Mouse (Mus musculus) midbrain, embryonic 12.5 days (tissue): ENCODE measurements around the gene Slc44a5. TPM values are rescaled to one million over a fixed set of nuclear protein-coding genes. Genes with fewer than 3 reads are reported as not detected.
"Not testable (repeated sequence)": the region's sequence is repeated elsewhere in the genome, so short reads cannot be mapped to it uniquely, and the experiment has no call there.

ENCODE experiments used
- ATAC-seq: fragments of 200-750 bp; cut with Nextera tagmentation; 2 replicates; pipeline ENCODE4 v1.8.0; 2017; ENCODE audit warnings: low read depth, moderate TSS enrichment, moderate library complexity; ENCODE audit not compliant: low FRiP score
- H3K27ac ChIP-seq: fragments of 300-500 bp; sonication (generic); replicated peaks from 2 replicates; pipeline ENCODE4 v1.5.1; 2016; ENCODE audit warnings: mild to moderate bottlenecking
- H3K27me3 ChIP-seq: fragments of 300-500 bp; sonication (generic); 2 replicates; pipeline ENCODE4 v1.6.1; 2016; ENCODE audit warnings: mild to moderate bottlenecking
- H3K36me3 ChIP-seq: fragments of 300-500 bp; sonication (generic); 2 replicates; pipeline ENCODE4 v1.6.1; 2016
- H3K4me1 ChIP-seq: fragments of 300-500 bp; sonication (generic); 2 replicates; pipeline ENCODE4 v1.6.1; 2016
- H3K4me2 ChIP-seq: fragments of 300-500 bp; sonication (generic); replicated peaks from 2 replicates; pipeline ENCODE4 v1.6.1; 2016; ENCODE audit warnings: mild to moderate bottlenecking, moderate library complexity
- H3K4me3 ChIP-seq: fragments of 300-500 bp; sonication (generic); 2 replicates; pipeline ENCODE4 v1.5.1; 2016; ENCODE audit warnings: mild to moderate bottlenecking
- H3K9ac ChIP-seq: fragments of 300-500 bp; sonication (generic); replicated peaks from 2 replicates; pipeline ENCODE4 v1.6.1; 2016; ENCODE audit warnings: mild to moderate bottlenecking, moderate library complexity
- H3K9me3 ChIP-seq: fragments of 300-500 bp; sonication (generic); 2 replicates; pipeline ENCODE4 v1.6.1; 2016; ENCODE audit warnings: mild to moderate bottlenecking
- WGBS: fragments of 180-500 bp; shearing (Covaris S2); methylation state at CpG from one replicate; pipeline ENCODE4 v1.1.7; 2016; 5-methylcytosine and 5-hydroxymethylcytosine counted together
- polyA plus RNA-seq: library from polyadenylated mRNA; unstranded; fragments of >200 nt; fragmentation: Nextera tagmentation; extraction: Ambion mirVana; gene quantifications from 2 replicates; pipeline ENCODE4 v1.2.1, GENCODE M21; 2016

Slc44a5 gene
- polyA plus RNA-seq, 1 experiment from 2014 or later, result 6.1 TPM

DNA sequence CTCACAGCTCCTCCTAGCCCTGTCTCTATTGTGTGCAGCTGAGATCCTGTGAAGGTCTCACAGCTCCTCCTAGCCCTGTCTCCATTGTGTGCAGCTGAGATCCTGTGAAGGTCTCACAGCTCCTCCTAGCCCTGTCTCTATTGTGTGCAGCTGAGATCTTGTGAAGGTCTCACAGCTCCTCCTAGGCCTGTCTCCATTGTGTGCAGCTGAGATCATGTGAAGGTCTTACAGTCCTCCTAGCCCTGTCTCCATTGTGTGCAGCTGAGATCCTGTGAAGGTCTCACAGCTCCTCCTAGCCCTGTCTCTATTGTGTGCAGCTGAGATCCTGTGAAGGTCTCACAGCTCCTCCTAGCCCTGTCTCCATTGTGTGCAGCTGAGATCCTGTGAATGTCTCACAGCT is 98.8 kb downstream of the Slc44a5 start:
- not testable (repeated sequence) for H3K4me1 ChIP-seq, H3K27me3 ChIP-seq, H3K9me3 ChIP-seq

DNA sequence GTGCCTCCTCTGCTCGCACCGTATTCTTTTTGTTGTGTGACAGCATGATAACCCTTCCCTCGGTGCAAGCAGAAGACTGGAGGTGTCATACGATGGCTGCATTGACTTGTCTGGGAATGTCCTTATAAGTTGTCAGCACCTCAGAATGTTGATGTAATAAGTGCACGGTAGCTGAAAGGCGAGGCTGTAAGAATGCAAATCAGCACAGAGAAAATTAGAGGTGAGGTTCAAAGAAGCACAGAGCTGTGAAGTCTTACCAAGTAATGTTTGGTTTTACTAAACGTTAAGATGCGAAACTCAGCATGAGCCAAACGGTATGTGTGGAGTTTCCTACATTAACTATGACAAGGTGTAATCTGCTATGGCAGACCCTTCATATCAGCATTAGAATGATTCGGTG is 102.5 kb downstream of the Slc44a5 start:
- Histone ChIP-seq H3K9ac (no peak overlapping the region), H3K27ac (no peak overlapping the region), H3K4me2 (no peak overlapping the region), H3K36me3 (no peaks in the 10 kb centered on the region), H3K27me3 (no peaks in the 10 kb centered on the region), H3K4me1 (peaks cover under 1% of the 10 kb centered on the region; the same call in 1 of the 2 replicates), H3K4me3 (no peak overlapping the region), H3K9me3 (no peaks in the 10 kb centered on the region)
- no peak for ATAC-seq
- WGBS, result 86% methylated on average over 10 of the region's 10 CpGs

More for the DNA sequence above, 98.8 kb downstream of the Slc44a5 start:
- H3K27ac ChIP-seq, H3K4me3 ChIP-seq, H3K9ac ChIP-seq, H3K4me2 ChIP-seq, ATAC-seq, H3K36me3 ChIP-seq: not testable (repeated sequence)

DNA sequence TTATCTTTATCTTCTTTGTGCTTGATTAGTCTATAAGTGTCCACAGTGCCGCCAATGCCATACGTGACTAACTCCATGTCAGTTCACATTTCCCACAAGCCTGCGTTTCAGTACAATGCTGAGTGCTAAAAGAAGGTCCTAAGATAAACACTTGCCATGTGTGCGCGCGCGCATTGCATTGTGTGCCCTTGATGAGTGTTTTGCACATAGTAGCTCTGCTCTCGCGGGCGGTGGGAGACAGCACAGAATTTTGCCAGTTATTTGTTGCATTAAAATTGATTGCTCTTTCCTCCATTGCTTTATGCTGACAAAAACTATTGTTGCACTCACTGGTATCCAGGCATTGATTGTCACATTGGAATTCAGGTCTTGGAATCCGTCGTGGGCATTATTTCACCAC is 108.5 kb downstream of the Slc44a5 start:
- Histone ChIP-seq H3K9me3 (no peaks in the 10 kb centered on the region), H3K36me3 (no peaks in the 10 kb centered on the region), H3K4me2 (peak overlapping the region; percentile 23), H3K27ac (peak overlapping the region; percentile 40; the same call in 1 of the 2 replicates), H3K27me3 (no peaks in the 10 kb centered on the region), H3K4me3 (no peak overlapping the region), H3K4me1 (peaks cover 22% of the 10 kb centered on the region), H3K9ac (no peak overlapping the region)
- WGBS, result 43% methylated on average over 12 of the region's 12 CpGs
- peak; percentile 54 for ATAC-seq

DNA sequence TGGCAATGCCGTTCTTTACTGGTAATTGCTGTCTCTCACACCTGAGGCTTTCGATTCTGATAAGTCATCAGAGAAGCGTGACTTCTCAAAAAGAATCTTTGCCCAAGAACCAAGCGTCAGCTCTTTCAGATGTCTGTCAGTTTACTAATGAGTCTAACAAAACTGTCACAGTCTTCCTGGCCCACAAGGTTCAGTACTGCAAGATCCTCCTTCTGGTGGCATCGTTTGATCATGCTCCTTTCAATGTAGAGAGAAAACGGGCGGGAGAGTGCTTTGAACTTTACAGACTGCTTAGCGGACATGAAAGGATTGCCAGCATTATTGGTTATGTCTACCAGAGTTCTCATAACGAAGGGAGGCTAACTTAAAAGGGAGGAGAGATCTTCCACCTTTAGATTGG is 109.0 kb downstream of the Slc44a5 start:
- H3K4me3 ChIP-seq, result no peak overlapping the region
- 27% methylated on average over 9 of the region's 9 CpGs for WGBS

DNA sequence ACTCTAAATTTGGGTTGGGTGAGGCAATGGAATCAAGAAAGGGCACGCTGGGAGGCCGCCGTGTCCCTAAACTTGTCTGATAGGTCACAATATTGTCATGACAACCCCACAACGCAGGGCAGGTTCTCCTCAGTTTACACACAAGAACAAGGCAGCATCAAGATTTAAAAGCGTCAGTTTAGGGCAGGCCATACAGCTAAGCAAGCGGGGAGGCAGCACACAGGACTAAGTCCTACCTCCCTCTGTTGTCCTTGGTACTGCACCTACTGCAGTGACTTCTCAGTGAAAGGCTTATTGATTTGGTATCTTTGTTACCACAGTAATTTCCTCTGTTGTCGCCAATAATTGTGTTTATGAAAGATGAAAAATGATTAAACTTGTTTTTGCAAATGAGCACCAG is 109.7 kb downstream of the Slc44a5 start:
- Histone ChIP-seq H3K9ac (no peak overlapping the region), H3K4me3 (no peak overlapping the region), H3K27me3 (no peaks in the 10 kb centered on the region), H3K36me3 (no peaks in the 10 kb centered on the region), H3K27ac (no peak overlapping the region), H3K4me1 (peaks cover 22% of the 10 kb centered on the region), H3K9me3 (no peaks in the 10 kb centered on the region), H3K4me2 (no peak overlapping the region)
- WGBS, result 60% methylated on average over 7 of the region's 7 CpGs
- peak; percentile 39; the same call in 1 of the 2 replicates for ATAC-seq

More for the DNA sequence above, 109.0 kb downstream of the Slc44a5 start:
- Histone ChIP-seq H3K27me3 (no peaks in the 10 kb centered on the region), H3K27ac (no peak overlapping the region; the same call in 1 of the 2 replicates), H3K4me1 (peaks cover 22% of the 10 kb centered on the region), H3K4me2 (peak overlapping the region; percentile 23; the same call in 1 of the 2 replicates), H3K9ac (no peak overlapping the region), H3K36me3 (no peaks in the 10 kb centered on the region), H3K9me3 (no peaks in the 10 kb centered on the region)
- peak; percentile 48 for ATAC-seq

DNA sequence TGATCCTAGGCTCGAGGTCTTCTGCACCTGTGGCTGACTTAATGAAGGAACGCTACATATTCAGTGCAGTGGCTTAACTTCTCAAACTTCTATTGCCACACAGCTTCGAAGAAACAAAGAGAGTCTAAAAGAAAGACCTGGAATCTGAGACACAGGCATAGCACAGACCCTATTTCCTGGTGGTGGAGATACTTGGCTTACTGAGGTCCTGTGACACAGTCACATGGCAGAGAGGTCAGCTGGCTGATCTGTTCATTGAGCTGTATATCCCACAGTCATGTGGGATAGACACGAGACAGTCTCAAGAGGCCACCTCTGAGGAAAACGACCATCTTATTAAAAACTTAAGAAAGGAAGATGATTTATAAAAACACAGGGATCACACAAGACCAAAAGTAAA is 116.8 kb downstream of the Slc44a5 start:
- H3K27me3 ChIP-seq, result no peaks in the 10 kb centered on the region
- H3K36me3 ChIP-seq, result no peaks in the 10 kb centered on the region
- no peak overlapping the region for H3K4me2 ChIP-seq
- ATAC-seq, result no peak
- H3K9ac ChIP-seq, result no peak overlapping the region
- H3K4me3 ChIP-seq, result no peak overlapping the region
- H3K9me3 ChIP-seq, result no peaks in the 10 kb centered on the region
- WGBS, result 77% methylated on average over 5 of the region's 5 CpGs
- no peak overlapping the region for H3K27ac ChIP-seq
- H3K4me1 ChIP-seq, result no peaks in the 10 kb centered on the region

DNA sequence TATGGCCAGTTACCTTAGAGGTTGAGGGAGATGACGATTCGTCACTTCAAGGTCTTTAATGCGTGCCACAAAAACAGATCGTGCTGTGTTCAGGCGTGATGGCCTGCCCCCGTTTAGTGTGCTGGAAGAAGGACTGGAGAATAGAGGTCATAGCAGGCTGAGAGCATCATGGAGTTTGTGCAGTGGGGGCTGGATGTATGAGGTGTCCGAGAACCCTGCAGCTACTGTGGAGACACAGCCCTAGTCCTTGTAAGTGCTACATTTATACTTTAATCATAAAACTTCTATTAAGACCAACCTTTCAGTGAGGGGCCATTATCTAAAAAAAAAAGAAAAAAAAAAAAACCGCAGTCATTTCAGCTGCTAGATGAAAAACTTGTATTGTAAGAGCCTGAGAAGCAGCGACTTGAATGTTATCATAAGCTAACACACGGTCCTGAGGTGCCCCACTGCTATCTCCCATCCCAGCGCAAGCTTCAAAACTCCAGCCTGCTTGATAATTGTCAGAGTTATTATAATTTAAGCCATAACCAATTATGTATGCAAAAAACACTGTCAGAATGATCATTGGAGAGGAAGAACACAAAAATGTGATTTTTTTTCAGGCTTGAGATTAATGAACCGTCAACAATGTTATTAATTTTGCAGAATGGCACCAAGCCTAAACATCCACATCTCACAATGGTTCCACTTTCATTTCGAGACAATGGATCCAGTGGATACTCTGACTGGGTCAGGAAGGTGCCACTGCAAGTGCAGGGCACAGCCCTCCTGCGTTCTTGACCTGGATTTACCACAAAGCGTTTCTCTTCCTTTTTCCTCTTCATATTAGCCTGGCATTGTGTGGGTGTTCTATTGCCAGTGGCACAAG is 118.5 kb downstream of the Slc44a5 start:
- Histone ChIP-seq H3K27ac (no peak overlapping the region), H3K9me3 (no peaks in the 10 kb centered on the region), H3K36me3 (no peaks in the 10 kb centered on the region), H3K27me3 (no peaks in the 10 kb centered on the region), H3K9ac (no peak overlapping the region), H3K4me3 (no peak overlapping the region), H3K4me1 (no peaks in the 10 kb centered on the region), H3K4me2 (no peak overlapping the region)
- 0 out of 2 replicates have a peak, but pooled peaks have one; percentile 41 for ATAC-seq
- WGBS, result 86% methylated on average over 15 of the region's 15 CpGs

DNA sequence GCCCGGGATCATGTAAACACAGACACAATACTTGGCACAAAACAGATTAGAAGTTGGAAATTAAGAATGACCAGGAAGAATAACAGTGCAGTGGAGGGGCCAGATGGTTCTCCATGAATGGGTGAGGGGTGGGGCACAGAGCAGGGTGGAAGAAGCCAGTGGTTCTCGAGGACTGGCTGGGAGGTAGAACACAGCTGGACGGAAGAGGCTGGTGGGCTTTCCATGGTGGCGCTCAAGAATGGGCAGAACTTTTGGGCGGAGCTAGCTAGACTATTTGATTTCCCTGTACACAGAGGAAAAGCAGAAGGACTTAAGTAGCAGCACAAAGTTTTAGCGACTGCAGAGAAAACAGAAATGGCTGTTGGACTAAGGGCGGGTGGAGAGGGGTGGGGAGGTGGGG is 119.2 kb downstream of the Slc44a5 start:
- Histone ChIP-seq H3K36me3 (no peaks in the 10 kb centered on the region), H3K4me1 (no peaks in the 10 kb centered on the region), H3K4me2 (no peak overlapping the region), H3K9ac (no peak overlapping the region), H3K27ac (no peak overlapping the region), H3K27me3 (no peaks in the 10 kb centered on the region), H3K4me3 (no peak overlapping the region), H3K9me3 (no peaks in the 10 kb centered on the region)
- WGBS, result 51% methylated on average over 7 of the region's 7 CpGs
- ATAC-seq, result no peak

DNA sequence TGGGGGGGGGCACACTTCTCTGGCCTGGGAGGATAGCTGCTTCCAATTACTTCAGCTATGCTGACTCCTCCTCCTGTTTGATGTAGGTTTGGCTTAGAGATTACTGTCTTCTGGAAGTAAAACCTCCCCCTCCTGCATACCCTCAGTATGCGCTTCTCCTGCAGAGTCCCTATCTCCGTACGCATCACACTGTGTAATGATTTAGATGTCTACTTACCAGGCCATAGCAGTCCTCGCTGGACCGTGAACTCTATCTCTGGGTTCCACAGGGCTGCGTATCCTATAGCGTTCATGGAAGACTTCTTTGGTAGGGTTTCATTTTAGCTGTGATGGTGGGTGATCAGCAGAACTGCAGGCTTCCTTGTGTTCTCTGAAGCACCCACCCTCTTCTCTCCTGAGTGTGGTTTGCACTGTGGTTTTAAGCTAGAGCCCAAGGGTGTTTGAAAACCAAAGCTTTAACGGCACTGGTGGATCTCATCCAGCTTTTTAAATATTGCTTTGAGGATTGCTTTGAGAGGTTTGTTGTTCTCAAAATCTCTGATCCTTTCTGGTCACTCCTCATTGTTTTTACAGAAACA is 120.6 kb downstream of the Slc44a5 start:
- no peak overlapping the region for H3K27ac ChIP-seq
- WGBS, result 65% methylated on average over 8 of the region's 8 CpGs
- no peaks in the 10 kb centered on the region for H3K36me3 ChIP-seq
- H3K9me3 ChIP-seq, result no peaks in the 10 kb centered on the region
- H3K4me1 ChIP-seq, result no peaks in the 10 kb centered on the region
- no peaks in the 10 kb centered on the region for H3K27me3 ChIP-seq
- no peak overlapping the region for H3K9ac ChIP-seq
- H3K4me3 ChIP-seq, result no peak overlapping the region
- no peak for ATAC-seq
- no peak overlapping the region for H3K4me2 ChIP-seq

DNA sequence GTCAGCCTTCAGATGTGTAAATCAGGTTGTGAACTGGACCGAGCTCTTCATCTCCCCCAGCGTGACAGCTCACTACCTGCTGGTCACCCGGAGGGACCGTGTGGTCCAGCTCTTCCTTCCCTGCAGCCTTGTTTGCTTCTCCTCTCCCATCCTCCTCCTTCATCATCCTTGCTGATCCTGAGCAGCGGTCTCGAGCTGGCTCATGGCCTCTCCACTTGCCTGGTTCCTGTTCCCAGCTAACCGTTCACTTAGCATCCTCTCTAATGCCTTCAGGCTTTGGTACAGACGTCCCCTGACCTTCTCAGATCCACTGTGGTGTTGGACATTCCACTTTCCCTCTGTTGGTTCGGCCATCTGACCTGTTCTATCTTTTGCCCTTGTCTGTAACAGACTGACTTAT is 128.4 kb downstream of the Slc44a5 start:
- ATAC-seq, result no peak
- Histone ChIP-seq H3K9me3 (no peaks in the 10 kb centered on the region), H3K4me2 (no peak overlapping the region), H3K27ac (no peak overlapping the region), H3K36me3 (no peaks in the 10 kb centered on the region), H3K9ac (no peak overlapping the region), H3K4me1 (no peaks in the 10 kb centered on the region), H3K27me3 (peaks cover 6% of the 10 kb centered on the region; the same call in 1 of the 2 replicates), H3K4me3 (no peak overlapping the region)
- WGBS, result 85% methylated on average over 9 of the region's 9 CpGs

DNA sequence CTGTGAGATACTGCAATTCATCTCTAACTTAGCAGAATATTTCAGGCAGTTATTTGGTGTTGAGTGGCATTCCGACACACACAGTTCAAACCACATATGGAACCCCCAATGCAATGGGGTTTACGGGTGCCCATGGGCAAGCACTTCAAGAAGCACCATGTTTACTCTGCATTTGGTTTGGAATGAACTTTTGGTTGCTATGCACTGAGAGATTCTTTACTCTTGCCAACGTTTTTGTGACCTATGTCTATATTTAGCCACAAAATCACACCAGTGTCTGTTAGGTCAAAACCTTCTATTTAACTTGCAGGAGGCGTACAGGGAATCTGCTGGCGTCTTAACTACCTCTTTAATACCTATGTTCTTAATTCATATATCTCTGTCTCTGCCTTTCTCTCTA is 137.3 kb downstream of the Slc44a5 start:
- no peak overlapping the region for H3K4me3 ChIP-seq

DNA sequence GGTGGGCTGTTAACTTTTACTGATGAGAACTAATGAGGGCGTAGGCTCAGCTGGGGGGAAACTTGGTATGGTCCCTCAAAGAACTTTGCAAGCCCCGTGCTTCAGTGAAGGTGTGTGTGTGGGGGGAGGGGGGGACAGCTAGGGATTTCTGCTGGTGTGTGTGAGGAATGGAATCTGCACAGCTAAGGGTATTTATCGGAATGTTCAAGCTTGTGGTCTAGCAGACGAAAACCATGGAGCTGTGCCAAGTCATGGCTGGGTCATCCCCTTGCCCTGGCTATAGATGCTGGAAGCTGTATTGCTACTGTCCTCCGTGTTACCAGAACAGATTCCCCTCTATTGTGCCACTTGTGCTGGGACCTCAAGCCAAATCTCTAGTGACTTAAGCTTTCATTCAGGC is 138.0 kb downstream of the Slc44a5 start:
- H3K4me3 ChIP-seq, result no peak overlapping the region
- no peak overlapping the region for H3K4me2 ChIP-seq
- no peak overlapping the region for H3K27ac ChIP-seq
- H3K27me3 ChIP-seq, result no peaks in the 10 kb centered on the region
- no peaks in the 10 kb centered on the region for H3K4me1 ChIP-seq
- H3K36me3 ChIP-seq, result no peaks in the 10 kb centered on the region
- 74% methylated on average over 5 of the region's 5 CpGs for WGBS
- H3K9ac ChIP-seq, result no peak overlapping the region
- H3K9me3 ChIP-seq, result no peaks in the 10 kb centered on the region
- no peak for ATAC-seq

More for the DNA sequence above, 137.3 kb downstream of the Slc44a5 start:
- Histone ChIP-seq H3K36me3 (no peaks in the 10 kb centered on the region), H3K9ac (no peak overlapping the region), H3K27ac (no peak overlapping the region), H3K27me3 (no peaks in the 10 kb centered on the region), H3K9me3 (no peaks in the 10 kb centered on the region), H3K4me1 (no peaks in the 10 kb centered on the region), H3K4me2 (no peak overlapping the region)
- WGBS, result 82% methylated on average over 5 of the region's 5 CpGs
- ATAC-seq, result no peak
